Mouse (Mus musculus) intestine, embryonic 15.5 days (tissue): ENCODE results near the gene Otop3. TPM values are rescaled to one million over a fixed set of nuclear protein-coding genes. Genes with fewer than 3 reads are reported as not detected.

ENCODE experiments used
- ATAC-seq: fragments of 200-750 bp; cut with Nextera tagmentation; 2 replicates; pipeline ENCODE4 v1.8.0; 2017; ENCODE audit warnings: moderate TSS enrichment, moderate library complexity
- H3K27ac ChIP-seq: fragments of 300-500 bp; sonication (generic); 2 replicates; pipeline ENCODE4 v1.5.1; 2015; ENCODE audit warnings: mild to moderate bottlenecking, inconsistent platforms
- H3K27me3 ChIP-seq: fragments of 300-500 bp; sonication (generic); replicated peaks from 2 replicates; pipeline ENCODE4 v1.6.1; 2015; ENCODE audit warnings: inconsistent platforms
- H3K36me3 ChIP-seq: fragments of 300-500 bp; sonication (generic); 2 replicates; pipeline ENCODE4 v1.6.1; 2015; ENCODE audit warnings: inconsistent platforms
- H3K4me1 ChIP-seq: fragments of 300-500 bp; sonication (generic); replicated peaks from 2 replicates; pipeline ENCODE4 v1.6.1; 2015; ENCODE audit warnings: inconsistent platforms
- H3K4me2 ChIP-seq: fragments of 300-500 bp; sonication (generic); replicated peaks from 2 replicates; pipeline ENCODE4 v1.6.1; 2015; ENCODE audit warnings: mild to moderate bottlenecking, inconsistent platforms
- H3K4me3 ChIP-seq: fragments of 300-500 bp; sonication (generic); replicated peaks from 2 replicates; pipeline ENCODE4 v1.5.1; 2015; ENCODE audit warnings: inconsistent platforms
- H3K9ac ChIP-seq: fragments of 300-500 bp; sonication (generic); 2 replicates; pipeline ENCODE4 v1.6.1; 2015; ENCODE audit warnings: inconsistent platforms
- H3K9me3 ChIP-seq: fragments of 300-500 bp; sonication (generic); 2 replicates; pipeline ENCODE4 v1.6.1; 2016; ENCODE audit warnings: inconsistent platforms
- WGBS: fragments of 180-500 bp; shearing (Covaris S2); methylation state at CpG from one replicate; pipeline ENCODE4 v1.1.7; 2015; 5-methylcytosine and 5-hydroxymethylcytosine counted together
- polyA plus RNA-seq: library from polyadenylated mRNA; unstranded; fragments of >200 nt; fragmentation: Nextera tagmentation; extraction: Ambion mirVana; gene quantifications from 2 replicates; pipeline ENCODE4 v1.2.1, GENCODE M21; 2015

The Otop3 gene
- 0.77 and 1.2 TPM in 2 replicates for polyA plus RNA-seq

DNA sequence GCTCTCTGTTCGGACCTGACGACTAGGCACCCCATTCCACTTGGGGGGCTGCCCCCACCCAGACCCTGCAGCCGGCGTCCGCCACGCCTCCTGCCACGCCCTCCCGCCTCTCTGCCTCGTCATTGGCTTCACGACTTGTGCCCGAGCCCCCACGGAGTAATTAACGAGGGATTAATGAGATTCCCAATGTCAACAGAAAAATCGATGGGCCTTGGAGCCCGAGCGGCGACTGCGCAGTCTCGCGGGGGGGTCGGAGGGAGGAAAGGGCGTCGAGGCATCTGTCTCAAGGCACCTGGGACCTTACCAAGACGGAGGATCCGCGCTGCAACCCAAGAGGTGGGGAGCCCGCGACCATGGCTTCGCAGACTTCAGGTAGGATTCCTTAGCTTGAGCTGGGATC lies at the start of gene Otop3:
TSS of gene Otop3 (plus strand) at position 201 of the 400 bp plus-strand sequence.
- H3K4me1 ChIP-seq: peaks cover 12% of the 10 kb centered on the region; the same call in 1 of the 2 replicates
- peak; percentile 33; the same call in 1 of the 2 replicates for ATAC-seq
- peak within 1 kb of the TSS; percentile 50 for H3K4me2 ChIP-seq
- H3K9me3 ChIP-seq: no peaks in the 10 kb centered on the region
- peaks cover 53% of the 10 kb centered on the region for H3K27me3 ChIP-seq
- no peak within 1 kb of the TSS for H3K27ac ChIP-seq
- 3% methylated on average over 29 of the region's 29 CpGs for WGBS
- H3K4me3 ChIP-seq: 0 out of 2 replicates have a peak within 1 kb of the TSS, but pooled peaks have one; percentile 14
- H3K9ac ChIP-seq: peak within 1 kb of the TSS; percentile 10; the same call in 1 of the 2 replicates
- no peaks in the 10 kb centered on the region for H3K36me3 ChIP-seq

DNA sequence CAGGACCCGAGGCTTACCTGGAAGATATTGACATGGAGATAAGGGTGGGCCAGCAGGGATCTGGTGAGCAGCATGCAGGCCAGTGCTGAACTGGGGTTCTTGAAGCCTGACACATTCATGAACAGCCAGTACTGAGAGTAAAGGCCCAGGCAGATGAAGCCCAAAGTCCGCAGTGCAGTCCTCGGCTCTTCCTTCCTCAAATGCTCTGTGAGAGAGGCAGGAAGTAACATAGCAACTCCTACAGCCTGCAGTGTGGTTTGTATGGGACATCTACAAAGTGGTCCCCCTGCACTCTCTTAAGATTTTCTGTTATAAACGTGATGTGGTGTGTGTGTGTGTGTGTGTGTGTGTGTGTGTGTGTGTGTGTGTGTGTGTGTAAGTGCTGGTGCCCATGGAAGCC lies 49.2 kb upstream of the Otop3 start:
- WGBS: 53% methylated on average over 4 of the region's 4 CpGs
- no peak for ATAC-seq
- Histone ChIP-seq H3K9me3 (no peaks in the 10 kb centered on the region), H3K9ac (no peak overlapping the region), H3K27me3 (no peaks in the 10 kb centered on the region), H3K36me3 (no peaks in the 10 kb centered on the region), H3K4me3 (no peak overlapping the region), H3K4me2 (no peak overlapping the region), H3K4me1 (peaks cover 8% of the 10 kb centered on the region), H3K27ac (no peak overlapping the region)

DNA sequence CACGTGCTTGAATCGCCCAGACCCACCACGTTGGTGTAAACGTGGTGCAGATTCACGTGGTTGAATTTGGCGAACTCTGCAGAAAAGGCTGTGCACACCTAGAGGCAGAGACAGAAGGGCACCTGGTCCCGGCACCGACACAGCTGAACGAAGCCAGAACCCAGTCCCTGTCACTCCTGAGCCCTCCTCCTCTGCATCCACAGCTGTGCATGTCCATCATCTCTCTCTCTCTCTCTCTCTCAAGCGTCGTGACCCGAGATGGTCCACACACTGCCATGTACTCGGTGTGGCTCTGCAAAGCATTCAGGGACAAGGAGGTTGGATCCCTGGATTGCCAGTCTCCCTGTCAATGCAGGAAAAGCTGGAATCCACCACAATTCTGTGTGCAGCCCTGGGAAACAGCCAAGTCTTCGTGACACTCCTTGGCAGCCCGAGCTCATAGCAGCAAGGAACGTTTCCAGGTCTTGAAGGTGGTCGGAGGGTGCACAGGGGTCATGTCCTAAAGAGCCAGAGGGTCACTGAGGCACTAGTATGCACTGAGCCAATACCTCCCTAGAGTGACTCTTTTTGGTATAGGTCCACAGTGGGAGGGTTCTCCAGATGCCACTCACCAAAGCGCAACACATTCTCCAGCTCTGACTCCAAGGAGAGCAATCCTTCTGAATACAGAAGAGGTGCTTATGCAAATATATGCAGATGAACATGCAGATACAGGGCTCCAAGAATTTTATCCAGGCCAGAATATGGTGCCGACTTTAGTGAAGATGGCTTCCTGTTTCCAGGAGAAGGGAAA lies 48.1 kb upstream of the Otop3 start:
- Histone ChIP-seq H3K9me3 (no peaks in the 10 kb centered on the region), H3K27ac (no peak overlapping the region), H3K9ac (no peak overlapping the region), H3K27me3 (no peaks in the 10 kb centered on the region), H3K4me1 (peaks cover 18% of the 10 kb centered on the region), H3K36me3 (no peaks in the 10 kb centered on the region), H3K4me3 (no peak overlapping the region), H3K4me2 (no peak overlapping the region)
- ATAC-seq: no peak
- 76% methylated on average over 19 of the region's 19 CpGs for WGBS

DNA sequence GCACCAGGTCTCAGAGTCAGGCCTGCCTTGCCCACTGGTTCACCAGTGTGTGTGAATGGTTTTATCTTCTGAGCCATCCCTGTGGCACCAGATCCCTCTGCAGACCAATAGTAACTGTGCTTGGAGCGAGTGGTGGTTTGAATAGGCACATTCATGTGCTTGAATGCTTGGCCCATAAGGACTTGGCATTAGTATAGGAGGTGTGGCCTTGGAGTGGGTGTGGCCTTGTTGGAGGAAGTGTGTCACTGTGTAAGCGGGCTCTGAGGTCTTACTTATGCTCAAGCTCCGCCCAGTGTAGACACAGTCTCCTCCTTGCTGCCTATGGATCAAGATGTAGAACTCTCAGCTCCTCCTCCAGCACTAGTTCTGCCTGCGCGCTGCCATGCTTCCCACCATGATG lies 47.1 kb upstream of the Otop3 start:
- H3K4me2 ChIP-seq: no peak overlapping the region
- WGBS: 91% methylated on average over 5 of the region's 5 CpGs
- ATAC-seq: 0 out of 2 replicates have a peak, but pooled peaks have one; percentile 32

DNA sequence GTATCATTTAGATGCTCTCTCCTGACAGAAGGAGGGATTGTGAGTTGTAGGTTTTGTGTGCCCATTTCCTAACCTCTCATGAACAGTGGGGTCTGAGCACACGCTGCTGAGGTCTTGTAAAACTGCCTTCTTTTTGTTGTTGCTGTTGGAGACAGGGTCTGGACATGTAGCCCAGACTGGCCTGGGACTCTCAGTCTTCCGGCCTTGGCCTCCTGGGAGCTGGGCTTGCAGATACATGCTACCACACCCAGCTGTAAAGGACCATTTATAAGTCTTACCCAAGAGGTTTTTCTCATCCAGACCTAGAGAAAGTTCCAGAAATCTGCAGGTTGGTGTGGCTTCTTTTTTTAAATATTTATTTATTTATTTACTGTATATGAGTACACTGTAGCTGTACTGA lies 46.2 kb upstream of the Otop3 start:
- Histone ChIP-seq H3K27ac (no peak overlapping the region), H3K4me1 (peaks cover 26% of the 10 kb centered on the region), H3K36me3 (no peaks in the 10 kb centered on the region), H3K9ac (no peak overlapping the region), H3K4me2 (no peak overlapping the region), H3K9me3 (no peaks in the 10 kb centered on the region), H3K27me3 (no peaks in the 10 kb centered on the region), H3K4me3 (no peak overlapping the region)
- ATAC-seq: no peak
- WGBS: 85% methylated on average over 2 of the region's 2 CpGs

More for the DNA sequence above, 47.1 kb upstream of the Otop3 start:
- Histone ChIP-seq H3K4me1 (peaks cover 22% of the 10 kb centered on the region), H3K4me3 (no peak overlapping the region), H3K9me3 (no peaks in the 10 kb centered on the region), H3K36me3 (no peaks in the 10 kb centered on the region), H3K9ac (no peak overlapping the region), H3K27me3 (no peaks in the 10 kb centered on the region), H3K27ac (no peak overlapping the region)

DNA sequence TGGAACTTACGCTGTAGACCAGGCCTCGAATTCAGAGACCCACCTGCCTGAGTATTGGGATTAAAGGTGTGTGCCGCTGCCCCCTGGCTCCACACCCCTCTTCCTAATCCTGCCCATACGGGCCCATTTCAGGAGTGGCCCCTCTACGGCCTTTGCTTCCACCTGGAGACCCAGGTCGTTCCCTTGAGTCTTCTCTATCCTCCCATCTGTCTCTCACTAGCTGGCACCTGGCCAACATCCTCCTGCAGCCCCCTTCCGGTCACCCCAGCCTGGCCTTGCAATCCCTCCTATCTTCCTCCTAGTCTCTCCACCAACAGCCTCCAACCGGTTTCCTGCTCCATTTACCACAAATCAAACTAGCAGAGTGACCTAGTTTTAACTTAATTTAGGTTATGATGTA lies 44.6 kb upstream of the Otop3 start:
- Histone ChIP-seq H3K4me3 (no peak overlapping the region), H3K4me2 (no peak overlapping the region), H3K9me3 (no peaks in the 10 kb centered on the region), H3K27ac (no peak overlapping the region), H3K27me3 (no peaks in the 10 kb centered on the region), H3K4me1 (peaks cover 26% of the 10 kb centered on the region), H3K36me3 (no peaks in the 10 kb centered on the region), H3K9ac (no peak overlapping the region)
- no peak for ATAC-seq
- WGBS: 59% methylated on average over 8 of the region's 8 CpGs

DNA sequence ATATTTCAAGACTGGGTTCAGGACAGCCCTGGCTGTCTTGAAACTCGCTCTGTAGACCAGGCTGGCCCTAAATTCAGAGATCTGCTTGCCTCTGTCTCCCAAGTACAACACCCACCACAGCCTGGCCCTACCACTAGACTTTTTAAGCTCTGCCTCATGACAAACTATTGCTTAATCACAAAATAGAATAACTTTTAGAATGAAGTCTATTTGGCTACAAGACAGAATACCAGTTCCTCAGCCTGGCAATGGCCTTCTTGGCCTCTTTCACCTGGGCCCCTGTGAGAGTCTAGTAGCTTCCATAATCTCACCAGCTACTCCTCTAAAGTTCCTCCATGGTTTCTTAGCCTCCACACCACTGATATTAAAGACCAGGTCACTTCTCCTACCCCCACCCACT lies 44.2 kb upstream of the Otop3 start:
- 87% methylated on average over 1 of the region's 1 CpGs for WGBS
- Histone ChIP-seq H3K36me3 (no peaks in the 10 kb centered on the region), H3K4me3 (no peak overlapping the region), H3K4me2 (no peak overlapping the region), H3K4me1 (peaks cover 26% of the 10 kb centered on the region), H3K27ac (0 out of 2 replicates have a peak overlapping the region, but pooled peaks have one; percentile 27), H3K9ac (no peak overlapping the region), H3K27me3 (no peaks in the 10 kb centered on the region), H3K9me3 (no peaks in the 10 kb centered on the region)
- ATAC-seq: no peak

DNA sequence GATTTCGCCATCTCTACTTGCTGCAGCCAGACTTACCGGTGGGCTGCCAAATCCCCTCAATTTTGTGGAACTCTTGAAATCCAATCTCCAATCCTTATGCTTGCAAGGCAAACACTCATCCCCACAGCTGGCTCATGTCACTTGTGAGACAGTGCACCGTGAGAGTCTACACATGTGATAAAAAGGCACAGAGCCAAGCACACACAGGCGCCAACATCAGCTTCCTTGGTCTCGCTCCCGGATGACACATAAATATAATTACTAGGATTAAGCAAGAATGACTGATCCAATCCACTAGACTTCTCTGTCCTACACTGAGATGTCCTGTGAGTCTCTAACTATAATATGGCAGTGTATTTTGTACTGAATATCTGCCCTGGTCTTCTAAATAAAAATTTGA lies 43.6 kb upstream of the Otop3 start:
- WGBS: 41% methylated on average over 6 of the region's 6 CpGs
- Histone ChIP-seq H3K9ac (no peak overlapping the region), H3K27me3 (0 out of 2 replicates have a peak, but pooled peaks cover 4% of the 10 kb centered on the region), H3K4me1 (peaks cover 26% of the 10 kb centered on the region), H3K27ac (0 out of 2 replicates have a peak overlapping the region, but pooled peaks have one; percentile 27), H3K9me3 (no peaks in the 10 kb centered on the region), H3K4me2 (no peak overlapping the region), H3K4me3 (no peak overlapping the region), H3K36me3 (no peaks in the 10 kb centered on the region)
- peak; percentile 51 for ATAC-seq

DNA sequence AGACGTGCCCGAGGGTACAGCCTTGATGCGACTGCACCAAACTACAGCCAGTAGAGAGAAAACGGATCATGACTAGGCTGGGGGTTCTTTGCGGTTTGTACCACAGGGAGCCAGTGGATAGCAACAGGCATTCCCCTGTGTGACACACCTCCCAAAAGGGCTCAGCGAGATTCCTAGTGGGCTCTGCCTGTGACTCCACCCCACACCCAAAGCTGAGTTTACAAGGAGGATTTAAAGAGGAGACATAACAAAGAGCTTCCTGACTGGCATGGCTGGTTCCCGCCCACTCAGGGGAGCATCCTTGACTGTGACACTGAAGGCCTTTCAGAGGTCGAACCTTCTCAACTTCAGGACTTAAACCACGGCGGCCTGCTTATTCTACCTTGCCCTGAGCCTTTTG lies 43.0 kb upstream of the Otop3 start:
- 81% methylated on average over 10 of the region's 10 CpGs for WGBS
- Histone ChIP-seq H3K36me3 (no peaks in the 10 kb centered on the region), H3K4me2 (no peak overlapping the region), H3K9ac (no peak overlapping the region), H3K4me3 (no peak overlapping the region), H3K9me3 (no peaks in the 10 kb centered on the region), H3K4me1 (peaks cover 26% of the 10 kb centered on the region), H3K27me3 (peaks cover 7% of the 10 kb centered on the region; the same call in 1 of the 2 replicates), H3K27ac (peak overlapping the region; percentile 87; the same call in 1 of the 2 replicates)
- ATAC-seq: no peak

DNA sequence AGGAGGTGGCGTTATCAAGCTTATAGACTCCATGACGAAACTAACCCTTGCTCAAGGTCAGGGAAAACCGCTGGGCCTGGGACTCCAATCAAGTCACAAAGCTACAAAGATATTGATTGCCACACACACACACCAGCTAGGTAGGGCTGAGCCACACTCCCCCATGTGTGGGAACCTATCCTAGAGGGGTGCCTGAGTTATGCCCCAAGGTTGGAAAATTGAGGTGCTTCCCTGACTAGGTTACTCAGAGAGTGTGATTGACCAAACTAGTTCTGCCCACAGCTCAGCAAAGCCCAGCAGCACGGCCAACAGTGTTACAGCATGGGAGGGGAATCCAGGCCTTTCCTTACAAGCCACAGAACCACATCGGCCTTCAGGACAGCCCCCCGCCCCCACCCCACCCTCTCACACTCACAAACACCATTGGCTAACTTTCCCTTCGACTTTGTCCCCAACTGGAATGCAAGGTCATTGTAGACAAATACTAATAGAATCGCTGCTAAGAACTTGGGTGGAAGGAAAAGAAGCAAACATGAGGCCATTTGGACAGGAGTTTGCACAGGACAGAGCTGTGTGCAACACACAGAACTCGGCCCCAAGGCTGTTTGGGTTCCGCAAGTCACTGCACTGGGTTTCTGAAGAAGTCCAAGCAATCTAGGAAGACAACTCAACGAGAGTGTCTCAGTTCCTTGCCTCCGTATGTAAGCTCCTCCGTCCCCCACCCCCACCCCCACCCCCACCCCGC lies 41.7 kb upstream of the Otop3 start:
- Histone ChIP-seq H3K27ac (peak overlapping the region; percentile 87), H3K36me3 (no peaks in the 10 kb centered on the region), H3K4me1 (peaks cover 37% of the 10 kb centered on the region), H3K4me3 (no peak overlapping the region), H3K9me3 (no peaks in the 10 kb centered on the region), H3K9ac (no peak overlapping the region), H3K27me3 (peaks cover 17% of the 10 kb centered on the region; the same call in 1 of the 2 replicates), H3K4me2 (peak overlapping the region; percentile 31)
- WGBS: 51% methylated on average over 14 of the region's 14 CpGs
- ATAC-seq: peak; percentile 75

DNA sequence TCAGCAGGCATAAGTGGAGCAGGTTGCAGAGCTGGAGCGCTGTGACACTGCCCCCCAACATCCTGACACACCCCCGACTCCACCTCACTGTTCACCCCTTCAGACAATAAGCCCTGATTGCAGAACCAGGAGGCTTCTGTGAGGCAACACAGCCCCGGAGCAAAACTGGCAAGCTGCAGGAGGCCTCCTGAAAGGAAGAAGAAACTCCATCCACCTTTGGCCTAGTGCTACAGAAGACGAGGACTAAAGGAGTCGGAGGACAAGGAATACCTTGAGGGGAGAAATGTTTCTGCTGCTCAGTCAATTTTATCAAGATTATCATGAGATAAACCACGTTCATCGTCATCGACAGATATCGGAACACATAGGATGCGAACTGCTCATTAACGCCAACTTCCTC lies 38.6 kb upstream of the Otop3 start:
- Histone ChIP-seq H3K36me3 (no peaks in the 10 kb centered on the region), H3K4me2 (no peak overlapping the region), H3K4me1 (peaks cover 23% of the 10 kb centered on the region; the same call in 1 of the 2 replicates), H3K9ac (no peak overlapping the region), H3K27ac (no peak overlapping the region), H3K9me3 (no peaks in the 10 kb centered on the region), H3K4me3 (no peak overlapping the region), H3K27me3 (peaks cover 17% of the 10 kb centered on the region; the same call in 1 of the 2 replicates)
- 85% methylated on average over 11 of the region's 11 CpGs for WGBS
- no peak for ATAC-seq

DNA sequence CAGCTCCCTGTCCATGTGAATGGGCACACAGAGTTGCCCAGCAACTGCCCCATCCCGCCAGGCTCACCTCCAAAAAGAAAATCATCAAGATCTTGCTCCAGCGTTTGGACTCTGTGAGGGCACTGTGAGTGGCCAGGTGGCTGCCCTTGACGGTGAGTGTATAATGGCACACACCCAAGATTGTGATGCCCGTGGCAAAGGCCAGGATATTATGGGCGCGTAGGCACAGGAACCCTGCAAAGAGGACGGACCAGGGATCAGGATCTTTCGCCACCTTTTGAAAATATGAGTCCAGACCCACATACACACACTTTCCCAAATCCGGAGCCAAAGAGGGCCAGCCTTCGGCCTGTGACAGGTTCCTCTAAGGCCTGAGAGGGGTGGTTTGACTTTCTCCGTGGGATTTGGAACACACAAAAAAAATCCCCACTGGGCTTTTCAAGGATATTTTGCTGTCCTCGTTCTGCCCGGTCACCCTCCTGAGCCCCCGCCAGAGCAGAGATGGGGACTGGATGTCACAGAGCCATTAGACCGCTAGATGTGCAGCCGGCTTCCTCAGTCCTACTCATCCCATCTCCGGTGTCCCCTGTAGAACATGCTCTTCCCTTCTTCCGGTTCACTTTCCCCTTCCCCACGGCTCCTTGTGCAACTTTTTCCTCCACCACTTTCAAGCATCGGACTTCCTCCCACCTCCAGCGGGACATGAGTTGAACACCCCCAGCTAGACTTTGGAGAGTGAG lies 37.9 kb upstream of the Otop3 start:
- Histone ChIP-seq H3K27me3 (peaks cover 17% of the 10 kb centered on the region; the same call in 1 of the 2 replicates), H3K36me3 (no peaks in the 10 kb centered on the region), H3K4me2 (peak overlapping the region; percentile 92), H3K4me1 (peaks cover 17% of the 10 kb centered on the region; the same call in 1 of the 2 replicates), H3K27ac (no peak overlapping the region), H3K4me3 (peak overlapping the region; percentile 49), H3K9me3 (no peaks in the 10 kb centered on the region), H3K9ac (peak overlapping the region; percentile 48)
- WGBS: 53% methylated on average over 21 of the region's 21 CpGs
- ATAC-seq: no peak
